Mouse (Mus musculus) R1 (cell line): ENCODE data around the gene Vav3.
"Not testable (repeated sequence)": the region's sequence is repeated elsewhere in the genome, so short reads cannot be mapped to it uniquely, and the experiment has no call there.

Source experiments
- DNase-seq: peaks from one replicate; pipeline ENCODE4 v3.0.0-alpha.2; 2018; ENCODE audit warnings: low read depth, low spot score

Gene Vav3

DNA sequence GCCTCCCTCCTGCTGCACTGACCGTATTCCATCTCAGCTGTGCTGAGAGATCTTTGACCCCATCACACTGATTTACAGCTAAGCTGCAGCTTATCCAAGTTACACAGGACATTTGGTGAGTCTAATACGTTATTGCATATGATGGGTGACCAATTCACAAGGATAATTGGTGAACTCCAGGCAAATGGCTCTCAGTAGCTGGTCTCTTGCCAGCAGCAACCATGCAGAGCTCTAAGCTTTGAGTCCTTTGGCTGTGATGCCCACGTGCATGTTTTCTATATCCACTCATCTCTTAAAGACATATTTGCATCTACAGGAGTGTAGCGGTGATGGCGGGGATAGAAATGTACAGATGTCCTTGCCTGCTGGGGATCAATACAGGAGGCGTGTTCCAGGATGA is 99.5 kb downstream of the Vav3 start:
- no peak for DNase-seq

DNA sequence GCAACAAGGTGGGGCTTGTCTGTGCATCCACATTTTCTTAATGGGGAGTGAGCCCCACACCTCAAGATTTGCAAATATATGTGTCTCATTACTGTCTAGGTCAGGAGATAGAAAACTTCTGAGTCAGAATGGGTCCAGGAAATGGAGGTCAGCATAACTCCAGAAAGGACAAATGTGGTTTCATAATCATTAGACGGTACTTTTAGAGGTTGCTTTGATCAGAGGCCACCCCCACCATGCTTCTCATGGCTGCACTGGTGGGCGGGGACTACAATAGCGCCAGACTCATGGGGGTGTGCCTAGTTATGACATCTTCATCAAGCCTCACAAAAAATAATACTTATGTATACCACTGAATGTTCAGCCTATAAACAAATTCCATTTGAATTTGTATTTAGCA is 103.6 kb downstream of the Vav3 start:
- DNase-seq, result no peak

DNA sequence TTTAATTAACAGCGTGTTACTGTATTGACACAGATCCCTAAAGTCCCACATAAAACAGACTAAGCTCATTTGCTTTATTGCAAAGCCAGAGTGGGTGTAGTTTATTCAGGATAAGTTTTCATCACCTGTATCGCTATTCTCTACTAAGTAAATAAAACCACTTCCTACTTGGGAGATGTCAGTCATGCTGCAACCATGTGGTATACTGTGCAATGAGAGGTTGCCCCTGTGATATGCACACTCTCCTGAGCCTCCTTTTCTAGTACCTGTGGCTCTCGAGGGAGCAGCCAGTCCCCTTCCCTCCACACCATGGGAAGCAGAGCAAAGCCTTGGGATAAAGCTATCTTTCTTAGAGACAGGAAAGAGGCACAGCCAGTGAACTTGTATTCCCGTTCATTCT is 106.5 kb downstream of the Vav3 start:
- no peak for DNase-seq

DNA sequence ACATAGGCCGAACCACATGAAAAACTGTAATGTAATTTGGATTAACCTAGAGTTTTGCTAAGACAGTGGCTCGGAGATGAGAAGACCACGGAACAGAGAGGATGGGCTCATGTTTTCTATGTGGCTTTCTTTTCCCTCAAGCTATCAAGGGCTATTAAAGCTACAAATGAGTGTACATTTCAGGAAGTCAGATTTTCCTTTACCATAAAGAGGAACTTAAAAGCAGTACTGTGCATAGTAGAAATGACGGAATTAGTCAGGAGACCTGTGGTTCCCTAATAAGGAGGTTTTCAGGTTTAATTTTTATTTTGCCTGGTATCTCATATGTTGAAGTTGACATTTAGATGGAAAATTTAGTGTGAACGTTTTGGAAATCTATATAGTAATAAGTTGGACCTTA is 107.8 kb downstream of the Vav3 start:
- DNase-seq, result not testable (repeated sequence)

DNA sequence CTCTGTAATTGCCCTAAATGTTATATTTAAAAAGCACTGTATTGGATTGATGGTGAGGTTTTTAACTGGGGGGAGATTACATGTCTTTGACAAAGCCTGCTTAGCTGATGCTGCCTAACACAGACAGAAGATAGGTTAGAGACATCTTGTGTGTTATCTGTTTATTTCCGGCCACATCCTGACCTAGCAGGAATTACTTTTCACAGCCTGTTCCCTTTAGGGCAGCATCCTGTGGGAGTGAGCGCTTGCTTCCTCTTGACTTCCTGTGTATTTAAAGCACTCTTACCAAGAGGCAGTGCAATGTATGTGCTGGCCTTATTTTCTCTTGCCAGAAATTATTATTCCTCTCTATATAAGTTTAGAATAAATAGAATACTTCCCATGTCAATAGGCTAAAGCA is 111.5 kb downstream of the Vav3 start:
- DNase-seq, result no peak

DNA sequence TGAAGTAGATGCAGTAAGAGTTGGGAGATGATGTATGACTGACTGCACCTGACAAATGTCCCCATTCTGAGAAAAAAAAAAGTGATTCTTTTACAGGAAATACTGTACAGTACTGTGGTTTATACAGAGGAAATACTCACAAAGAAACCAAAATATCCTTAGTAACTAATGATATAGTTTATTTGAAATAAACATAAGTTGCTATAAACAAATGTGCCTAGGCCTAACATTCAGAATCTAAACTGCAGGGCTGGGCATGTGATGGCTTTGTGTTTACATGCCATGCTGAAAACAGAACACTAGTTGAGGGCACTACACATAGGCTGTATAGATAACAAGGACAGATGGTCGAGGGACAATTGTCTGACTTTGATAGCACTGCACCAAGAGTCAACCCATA is 114.2 kb downstream of the Vav3 start:
- no peak for DNase-seq

DNA sequence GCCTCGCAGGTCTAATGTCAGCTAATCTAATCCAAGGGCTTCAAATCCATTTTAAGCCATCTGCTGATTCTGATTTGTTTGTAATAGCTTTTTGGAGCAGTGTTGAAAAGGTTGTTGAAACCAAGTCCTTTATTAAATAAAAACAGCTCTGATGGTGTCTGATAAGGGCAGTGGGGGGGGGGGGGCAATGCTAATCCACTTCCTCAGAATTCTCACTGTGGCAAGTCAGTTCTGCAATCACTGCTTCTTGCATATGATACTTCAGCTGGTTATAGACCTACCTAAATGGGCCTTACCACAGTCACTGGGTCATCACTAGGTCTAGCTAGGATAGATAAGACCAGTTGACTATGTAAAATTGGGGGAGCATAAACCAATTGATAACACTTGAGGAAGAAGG is 115.9 kb downstream of the Vav3 start:
- DNase-seq, result no peak

DNA sequence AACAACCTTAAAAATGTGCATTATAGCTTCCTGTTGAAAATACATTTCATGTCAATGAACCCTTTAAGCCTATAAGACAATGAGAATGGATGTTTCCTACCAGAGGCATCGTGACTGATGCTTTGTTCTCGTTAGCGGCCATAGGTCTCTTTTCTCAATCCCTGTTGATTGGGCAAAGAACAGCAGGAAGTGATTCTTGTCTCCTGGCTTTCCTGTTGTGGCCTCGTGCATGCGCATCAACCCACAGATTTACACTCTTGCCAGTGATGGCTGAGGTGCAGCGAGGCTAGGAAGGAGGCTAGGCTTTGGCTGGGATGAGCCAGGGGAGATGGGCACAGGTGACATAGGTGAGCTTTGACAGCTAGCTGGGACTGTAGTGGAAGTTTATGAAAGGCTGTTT is 123.2 kb downstream of the Vav3 start:
- DNase-seq, result no peak

DNA sequence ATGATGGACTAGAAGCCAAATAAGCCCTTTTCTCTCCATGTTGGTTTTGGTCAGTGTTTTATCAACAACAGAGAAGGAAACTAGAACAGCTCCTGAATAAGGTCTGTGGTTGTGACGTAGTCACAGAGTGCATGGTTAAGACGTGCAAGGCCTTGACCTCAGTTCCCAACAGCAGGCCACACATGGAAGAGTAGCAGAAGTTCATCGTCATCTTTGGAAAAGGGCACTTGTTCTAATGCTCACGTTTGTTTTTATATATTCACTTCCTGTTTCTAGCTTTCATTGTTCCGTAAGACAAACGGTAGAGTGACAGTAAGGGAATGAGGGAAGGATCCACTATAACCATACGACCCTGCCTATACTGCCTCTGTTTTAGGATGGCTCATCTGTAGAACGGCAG is 124.1 kb downstream of the Vav3 start:
- DNase-seq, result no peak

DNA sequence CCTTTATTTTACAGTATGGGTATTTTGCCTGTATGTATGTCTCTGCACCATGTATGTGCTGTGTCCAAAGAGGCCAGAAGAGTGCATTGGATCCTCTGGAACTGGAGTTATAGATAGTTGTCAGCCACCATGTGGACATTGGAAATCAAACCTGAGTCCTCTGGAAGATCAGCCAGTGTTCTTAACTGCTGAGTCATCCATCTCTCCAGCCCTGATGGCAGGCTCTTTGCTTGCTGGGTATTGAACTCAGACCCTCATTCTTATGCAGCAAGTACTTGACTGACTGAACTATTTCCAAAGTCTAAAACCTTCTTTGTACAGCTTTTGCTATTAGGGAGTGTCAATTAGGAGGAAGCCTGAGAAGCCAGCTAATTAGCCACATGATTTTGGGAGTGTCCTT is 126.1 kb downstream of the Vav3 start:
- DNase-seq, result peak; percentile 12

DNA sequence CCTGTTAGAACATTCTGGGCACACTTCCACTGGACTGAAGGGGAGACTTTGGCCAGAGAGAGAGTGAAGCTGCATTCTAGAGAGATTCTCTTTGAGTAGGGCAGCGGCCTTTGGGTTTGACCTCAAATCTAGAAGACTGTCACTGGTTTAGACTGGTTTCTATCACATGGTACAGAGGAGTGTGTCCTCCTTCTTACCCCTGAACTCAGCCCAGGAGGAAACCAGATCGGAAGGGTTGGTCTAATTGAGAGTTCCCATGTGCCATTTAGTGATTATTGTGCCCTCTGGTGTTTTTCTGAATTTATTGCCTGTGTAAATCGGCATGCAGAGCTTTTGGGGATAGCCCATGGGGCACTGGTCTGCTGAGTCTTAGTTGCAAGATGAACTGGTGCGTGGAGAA is 126.8 kb downstream of the Vav3 start:
- DNase-seq, result no peak

DNA sequence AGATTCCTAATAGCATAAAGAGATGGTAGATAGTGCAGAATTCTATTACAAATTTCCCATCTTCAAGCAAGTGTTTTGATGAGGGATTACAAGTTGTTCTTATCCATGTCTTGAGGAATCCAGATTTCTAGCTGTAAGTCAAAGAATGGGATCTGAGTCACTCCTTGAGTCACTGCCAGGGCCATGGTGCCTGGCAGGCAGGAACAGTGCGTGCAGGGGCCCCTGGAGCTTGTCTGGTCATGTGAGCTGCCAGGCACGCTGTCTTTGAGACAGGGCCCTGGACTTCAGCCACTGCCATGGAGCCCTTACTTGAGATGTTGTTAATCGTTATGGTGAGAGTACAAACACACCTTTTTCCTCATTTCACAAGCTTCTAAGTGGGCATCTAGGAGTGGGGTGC is 129.0 kb downstream of the Vav3 start:
- DNase-seq, result no peak

DNA sequence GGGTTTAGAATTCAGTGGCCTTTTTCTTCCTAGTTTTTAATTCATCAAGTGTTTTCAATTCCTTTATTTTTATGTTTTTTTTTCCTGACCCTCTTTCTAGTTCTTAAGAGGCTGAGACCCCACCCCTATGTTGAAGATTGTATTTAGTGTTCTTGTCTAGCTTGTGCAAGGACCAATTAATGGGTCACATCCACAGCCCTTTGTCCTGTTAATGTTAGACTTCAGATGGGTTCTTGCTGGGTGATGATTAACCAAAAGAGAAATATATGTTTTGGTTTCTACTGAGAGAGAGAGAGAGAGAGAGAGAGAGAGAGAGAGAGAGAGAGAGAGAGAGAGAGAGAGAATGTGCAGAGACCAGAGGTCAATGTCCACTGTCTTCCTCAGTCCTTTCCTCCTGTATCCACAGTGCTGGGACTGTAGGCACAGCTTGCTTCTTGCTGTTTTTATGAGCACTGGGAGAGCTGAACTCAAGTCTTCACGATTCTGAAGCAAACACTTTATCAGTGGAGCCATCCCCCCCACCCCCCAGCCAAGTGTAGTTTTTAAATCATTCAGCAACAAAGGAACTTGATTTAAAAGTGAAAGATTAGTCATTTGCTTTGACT is 130.3 kb downstream of the Vav3 start:
- DNase-seq, result no peak

DNA sequence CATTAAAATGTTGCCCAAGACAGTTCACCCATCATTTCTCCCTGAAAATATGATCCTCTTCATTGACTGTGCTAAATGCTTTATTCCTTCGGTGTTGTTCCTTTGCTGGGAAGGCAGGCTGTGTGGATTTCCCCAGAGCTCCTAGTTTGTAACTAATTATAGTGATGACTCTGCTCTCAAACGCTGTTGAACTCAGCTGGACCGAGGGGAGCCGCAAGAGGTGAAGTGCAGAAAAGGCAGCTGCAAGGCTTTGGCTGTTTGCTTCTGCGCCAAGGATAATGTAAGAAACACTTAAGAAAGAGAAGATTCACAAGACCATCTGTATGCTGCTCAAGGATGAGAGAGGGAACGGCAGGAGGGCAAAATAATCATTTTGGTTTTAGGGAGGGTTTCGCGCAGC is 136.1 kb downstream of the Vav3 start:
- DNase-seq, result no peak

DNA sequence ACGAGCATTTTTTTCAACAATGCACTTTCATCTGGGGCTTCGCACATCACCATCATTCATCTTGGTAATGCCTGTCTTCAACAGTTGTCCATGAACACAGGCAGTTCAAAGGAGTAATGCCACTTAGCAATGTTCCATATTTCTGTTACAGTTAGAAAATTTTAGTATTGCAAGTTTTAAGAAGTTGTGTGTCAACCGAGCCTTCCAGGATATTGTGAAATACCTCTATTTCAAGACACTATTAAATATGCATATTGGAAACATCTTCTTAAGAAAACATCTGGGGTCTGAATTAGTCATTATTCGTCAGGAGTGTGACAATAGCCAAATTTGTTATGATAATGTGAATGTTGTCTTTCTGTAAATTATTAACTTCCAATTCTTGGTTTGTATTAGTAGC is 137.8 kb downstream of the Vav3 start:
- no peak for DNase-seq

DNA sequence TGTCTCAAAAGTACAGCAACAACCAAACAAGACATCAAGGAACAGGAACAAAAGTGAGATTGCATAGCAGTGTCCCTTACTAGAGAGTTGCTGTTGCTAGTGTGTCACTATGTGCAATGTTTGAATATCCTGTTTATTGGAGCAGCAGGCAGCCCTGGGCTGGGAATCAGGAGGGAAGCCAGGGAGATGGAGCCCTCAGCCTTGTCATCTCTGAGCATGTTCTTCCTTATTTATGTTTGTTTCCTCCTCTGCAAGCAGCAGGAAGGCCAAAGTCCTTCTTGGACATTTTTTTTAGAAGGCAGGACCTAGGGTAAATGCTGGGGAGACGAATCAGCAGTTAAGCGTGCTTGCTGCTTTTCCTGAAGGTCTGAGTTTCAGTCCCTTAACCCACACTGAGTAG is 140.2 kb downstream of the Vav3 start:
- no peak for DNase-seq

DNA sequence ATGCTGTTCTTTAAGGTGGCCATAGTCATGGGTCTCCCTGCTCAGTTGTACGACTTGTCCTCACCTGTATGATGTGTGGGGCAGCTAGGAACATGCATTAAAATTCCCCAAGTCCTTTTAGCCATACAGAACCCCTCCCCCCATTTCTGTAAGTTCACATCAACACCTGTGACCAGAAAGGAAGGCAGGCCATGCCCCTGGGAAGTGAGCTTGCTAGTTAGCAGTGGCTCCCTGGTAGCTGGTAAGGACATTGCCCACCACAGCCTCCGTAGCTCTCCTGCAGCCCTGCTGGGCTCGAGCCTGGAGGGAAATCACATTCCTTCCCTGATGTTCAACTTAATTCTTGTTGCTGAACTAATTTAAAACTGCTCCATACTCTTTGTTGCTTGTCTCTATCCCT is 146.3 kb downstream of the Vav3 start:
- DNase-seq, result no peak

DNA sequence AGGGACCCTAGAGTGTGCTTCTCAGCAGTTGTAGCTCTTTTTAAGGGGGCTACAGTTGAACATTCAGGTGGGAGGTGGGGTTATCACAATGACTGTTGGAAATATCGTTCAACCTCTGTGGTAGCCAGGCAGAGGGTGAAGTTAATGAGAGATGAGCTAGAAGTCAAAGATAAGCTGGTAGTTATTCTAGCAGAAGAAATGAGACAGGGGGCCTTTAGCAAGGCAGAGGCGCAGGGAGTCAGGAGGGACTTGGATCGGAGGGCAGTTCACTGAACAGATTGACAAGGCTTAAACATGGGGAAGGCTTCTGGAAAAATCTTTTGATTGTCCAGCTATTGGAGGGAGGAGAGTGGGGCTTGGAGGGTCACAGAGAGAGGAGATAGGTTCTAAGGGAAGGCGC is 147.4 kb downstream of the Vav3 start:
- DNase-seq, result no peak

DNA sequence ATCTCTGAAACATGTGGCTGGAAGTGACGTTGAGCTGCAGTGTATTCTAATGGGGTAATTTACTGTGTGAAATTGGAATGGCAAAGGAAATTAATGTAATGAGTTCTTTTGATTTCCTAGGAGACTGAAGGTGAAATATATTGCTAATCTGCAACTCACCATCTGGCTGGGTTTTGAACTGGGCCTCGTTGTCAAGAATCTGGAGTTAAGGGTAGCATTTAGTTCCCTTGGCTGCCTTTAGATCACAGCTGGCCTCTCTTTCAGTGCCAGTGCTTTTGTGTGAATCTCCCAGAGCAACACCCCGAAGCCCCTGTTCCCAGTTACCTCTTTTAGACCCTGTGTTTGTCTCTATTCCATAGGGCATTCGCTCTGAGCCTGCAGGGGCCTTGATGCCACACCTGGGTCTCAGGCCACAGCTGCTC is 148.3 kb downstream of the Vav3 start:
- DNase-seq, result no peak

DNA sequence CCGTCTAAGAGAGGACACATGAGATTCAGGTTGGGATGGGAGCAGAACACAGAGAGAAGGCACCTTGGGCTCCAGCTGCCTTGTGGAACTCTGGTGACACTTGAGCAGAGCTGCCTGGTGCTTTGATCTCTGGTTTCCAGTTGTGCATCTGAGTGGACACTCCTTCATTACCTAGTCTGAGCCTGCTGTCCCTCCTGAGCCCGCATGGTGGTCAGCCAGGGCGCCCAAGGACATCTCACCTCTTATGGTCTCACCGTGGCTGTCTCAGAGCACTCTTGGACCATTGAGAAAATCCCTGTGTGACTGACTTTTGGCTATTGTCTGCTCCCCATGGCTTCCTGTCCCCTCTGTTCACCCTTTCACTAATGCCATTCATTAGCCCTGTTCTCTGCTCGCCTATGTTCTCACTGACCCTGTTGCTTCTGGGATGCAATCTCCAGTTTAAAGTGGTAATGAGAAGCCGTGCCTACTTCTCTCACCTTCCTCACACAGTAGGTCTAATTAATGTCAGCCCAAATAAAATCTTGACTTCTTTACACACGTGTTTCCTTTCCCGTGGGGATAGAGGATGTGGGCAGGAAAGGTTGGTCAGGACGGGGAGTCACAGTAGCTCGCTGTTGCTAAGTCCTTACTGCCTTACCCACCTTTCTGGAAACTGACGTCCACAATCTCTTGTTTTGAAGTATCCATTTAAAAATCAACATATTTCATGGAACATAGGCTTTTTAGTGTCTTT is 150.3 kb downstream of the Vav3 start:
- no peak for DNase-seq

DNA sequence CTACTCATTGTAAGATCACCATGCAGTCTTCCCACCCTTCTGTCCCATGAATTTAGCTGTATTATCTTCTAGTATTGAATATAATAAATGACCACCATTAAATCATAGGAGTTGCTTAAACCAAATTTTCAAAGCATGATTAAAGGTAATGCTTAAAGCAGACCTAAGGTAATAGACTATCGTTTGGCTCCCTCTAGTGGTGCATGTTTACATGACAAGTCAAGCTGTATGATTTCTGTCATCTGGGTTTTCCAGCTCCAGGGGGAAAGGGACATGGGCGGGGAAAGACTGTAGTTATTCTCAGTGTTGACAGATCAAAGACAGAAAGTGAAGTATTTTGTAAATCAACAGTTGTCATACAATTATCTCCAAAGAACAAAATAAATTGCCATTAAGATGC is 151.1 kb downstream of the Vav3 start:
- DNase-seq, result peak; percentile 62

DNA sequence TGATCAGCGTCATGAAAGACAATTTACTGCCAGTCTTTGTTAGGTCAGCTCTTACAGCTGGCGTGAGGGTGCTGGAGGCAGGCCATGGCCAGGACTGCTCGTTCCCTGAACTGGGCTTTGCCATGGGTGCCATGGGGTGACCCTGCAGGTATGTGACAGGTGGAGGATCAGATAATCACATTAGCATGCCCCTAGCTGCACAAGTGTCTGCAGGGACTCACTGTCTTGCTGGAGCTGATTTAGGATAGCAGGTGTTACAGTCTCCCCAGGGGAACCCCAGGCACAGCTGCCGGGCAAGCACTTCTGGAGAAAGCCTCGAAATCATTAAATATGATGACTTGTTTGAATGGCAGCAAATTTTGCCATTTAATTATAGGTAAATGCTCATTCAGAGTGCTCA is 156.0 kb downstream of the Vav3 start:
- no peak for DNase-seq

DNA sequence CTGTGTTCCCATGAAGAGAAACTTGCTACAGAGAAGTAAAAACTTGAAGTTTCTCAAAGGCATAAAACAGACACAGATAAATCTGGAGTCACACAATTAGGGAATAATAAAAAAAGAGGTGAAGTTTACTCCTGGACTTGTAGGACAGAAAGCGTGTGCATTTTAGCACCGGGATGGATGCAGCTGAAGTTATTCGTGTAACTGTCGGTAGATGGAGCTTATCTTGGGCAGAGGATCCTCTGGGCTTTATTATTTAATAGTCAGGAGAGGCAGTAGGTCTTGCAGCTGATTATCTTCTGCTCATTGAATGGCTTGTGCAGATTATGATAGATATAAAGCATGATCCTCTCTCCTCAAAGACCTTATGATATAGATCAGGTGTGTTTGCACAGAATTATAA is 156.6 kb downstream of the Vav3 start:
- peak; percentile 4 for DNase-seq
